Mouse (Mus musculus) G1E (cell line): ENCODE results near the gene 4930415O20Rik. TPM values are rescaled to one million over a fixed set of nuclear protein-coding genes. Genes with fewer than 3 reads are reported as not detected.

ENCODE experiments used
- ATAC-seq: 2 replicates; pipeline ENCODE4 v1.8.0; 2016; ENCODE audit warnings: mild to moderate bottlenecking; ENCODE audit not compliant: insufficient number of reproducible peaks, poor library complexity, low FRiP score, severe bottlenecking; ENCODE audit errors: extremely low read depth
- DNase-seq: peaks from one replicate; pipeline ENCODE4 v3.0.0; 2012; ENCODE audit warnings: low spot score
- H3K27me3 ChIP-seq: 2 replicates; pipeline ENCODE4 v1.6.1; 2012; ENCODE audit warnings: mild to moderate bottlenecking, low read length, inconsistent platforms; ENCODE audit not compliant: insufficient read depth
- H3K36me3 ChIP-seq: replicated peaks from 2 replicates; pipeline ENCODE3; 2012; ENCODE audit warnings: mild to moderate bottlenecking, inconsistent platforms
- H3K4me1 ChIP-seq: 2 replicates; pipeline ENCODE4 v1.6.1; 2012; ENCODE audit warnings: low read depth, low read length, inconsistent platforms, mixed read lengths; ENCODE audit not compliant: insufficient read depth
- H3K4me3 ChIP-seq: 2 replicates; pipeline ENCODE4 v1.5.1; 2012; ENCODE audit warnings: low read depth, mild to moderate bottlenecking, inconsistent platforms, low read length, moderate library complexity, mixed read lengths
- H3K9me3 ChIP-seq: replicated peaks from 2 replicates; pipeline ENCODE4 v1.6.1; 2012; ENCODE audit warnings: inconsistent platforms
- CTCF ChIP-seq: IDR thresholded peaks from 2 replicates; pipeline ENCODE4 v1.5.1; 2012; ENCODE audit warnings: low read depth, low read length, inconsistent platforms, mixed read lengths
- GATA1 ChIP-seq: IDR thresholded peaks from 2 replicates; pipeline ENCODE4 v1.6.1; 2012; ENCODE audit warnings: borderline replicate concordance, low read length, inconsistent platforms, mixed read lengths
- GATA2 ChIP-seq: IDR thresholded peaks from 2 replicates; pipeline ENCODE4 v1.6.1; 2012; ENCODE audit warnings: low read depth, low read length, inconsistent platforms, borderline replicate concordance
- POLR2AphosphoS5 ChIP-seq: IDR thresholded peaks from 2 replicates; pipeline ENCODE4 v1.6.1; 2012; ENCODE audit warnings: low read depth, low read length, inconsistent platforms; ENCODE audit not compliant: insufficient replicate concordance
- TAL1 ChIP-seq: conservative IDR thresholded peaks from 2 replicates; pipeline ENCODE4 v1.6.1; 2012; ENCODE audit warnings: low read depth, low read length, inconsistent platforms, mixed read lengths
- polyA plus RNA-seq: library from polyadenylated mRNA; stranded (reverse); fragments of >175 nt; gene quantifications from 2 replicates; pipeline ENCODE4 v1.2.3, GENCODE M21; 2012
- total RNA-seq, 2 experiments: library from RNA; stranded (forward) in 1 of 2; stranded (reverse) in 1 of 2; fragments of 200-1000 nt in 1 of 2; fragments of >200 nt in 1 of 2; fragmentation: Nextera tagmentation in 1 of 2; gene quantifications; 2 replicates each; pipeline ENCODE4 v1.2.3; 2014 to 2017

4930415O20Rik gene
- total and polyA plus RNA-seq, 3 experiments = not detected

GRCm38 (mm10) chr15:98543341-98543740, 27.5 kb upstream of the 4930415O20Rik start:
- DNase-seq (no peak), ATAC-seq (no peak)
- Histone ChIP-seq H3K4me3 (no peak overlapping the region), H3K36me3 (peaks cover 97% of the 10 kb centered on the region), H3K4me1 (peaks cover 30% of the 10 kb centered on the region), H3K27me3 (no peaks in the 10 kb centered on the region), H3K9me3 (no peaks in the 10 kb centered on the region)
- TF ChIP-seq POLR2AphosphoS5 (no peak), GATA1 (no peak), CTCF (no peak), GATA2 (no peak), TAL1 (no peak)

GRCm38 (mm10) chr15:98545151-98545550, 25.7 kb upstream of the 4930415O20Rik start:
- Histone ChIP-seq H3K36me3 (peaks cover 96% of the 10 kb centered on the region), H3K4me1 (peaks cover 30% of the 10 kb centered on the region), H3K27me3 (no peaks in the 10 kb centered on the region), H3K4me3 (no peak overlapping the region), H3K9me3 (no peaks in the 10 kb centered on the region)
- no peak for ATAC-seq
- TF ChIP-seq POLR2AphosphoS5 (no peak), GATA2 (no peak), TAL1 (no peak), CTCF (no peak), GATA1 (no peak)
- no peak for DNase-seq

DNA sequence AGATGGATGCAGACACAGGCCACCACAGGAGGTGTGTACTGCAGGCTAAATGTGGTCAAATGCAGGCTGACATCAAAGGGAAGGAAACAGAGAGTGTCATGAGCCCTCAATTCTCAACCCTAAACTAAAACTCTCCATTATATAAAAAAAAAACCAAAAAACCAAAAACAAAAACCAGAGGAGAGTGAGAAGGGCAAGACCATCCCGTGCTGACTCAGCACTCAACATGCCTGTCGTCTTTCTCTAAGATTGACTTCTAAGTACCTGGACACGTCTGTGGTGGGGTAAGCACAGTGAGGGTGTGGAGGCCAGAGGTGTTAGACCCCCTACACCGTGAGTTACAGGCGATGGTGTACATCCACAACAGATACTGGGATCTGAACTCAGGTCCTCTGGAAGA, 24.0 kb upstream of the 4930415O20Rik start:
- H3K9me3 ChIP-seq = no peaks in the 10 kb centered on the region
- peaks cover 25% of the 10 kb centered on the region for H3K4me1 ChIP-seq
- DNase-seq (no peak), ATAC-seq (no peak)
- peaks cover 96% of the 10 kb centered on the region for H3K36me3 ChIP-seq
- no peak overlapping the region for H3K4me3 ChIP-seq
- TF ChIP-seq CTCF = no peak
- no peak for TF ChIP-seq TAL1
- no peak for TF ChIP-seq POLR2AphosphoS5
- no peak for TF ChIP-seq GATA2
- no peak for TF ChIP-seq GATA1
- no peaks in the 10 kb centered on the region for H3K27me3 ChIP-seq

DNA sequence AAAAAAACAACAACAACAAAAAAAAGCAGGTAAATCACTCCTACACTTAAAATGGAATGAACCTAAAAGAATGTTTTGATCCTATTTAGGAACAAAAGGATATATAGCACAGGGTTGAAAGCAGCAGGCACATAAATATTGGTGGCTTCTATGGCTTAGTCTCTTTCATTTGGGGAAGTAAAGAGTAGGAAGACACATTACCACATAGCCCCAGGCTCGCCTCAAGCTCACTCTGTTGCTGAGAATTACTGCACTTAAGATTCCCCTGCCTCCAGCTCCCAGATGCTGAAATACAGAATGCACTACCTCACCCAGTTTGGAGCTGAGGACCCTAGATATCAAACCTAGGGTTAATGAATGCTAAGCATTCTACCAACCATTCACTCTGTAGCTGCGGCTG, 18.0 kb upstream of the 4930415O20Rik start:
- H3K4me3 ChIP-seq = no peak overlapping the region
- peaks cover 5% of the 10 kb centered on the region for H3K4me1 ChIP-seq
- DNase-seq (no peak), ATAC-seq (no peak)
- no peak for TF ChIP-seq TAL1
- TF ChIP-seq GATA1 = no peak
- TF ChIP-seq GATA2 = no peak
- TF ChIP-seq POLR2AphosphoS5 = no peak
- TF ChIP-seq CTCF = no peak
- H3K36me3 ChIP-seq = peaks cover 91% of the 10 kb centered on the region
- no peaks in the 10 kb centered on the region for H3K27me3 ChIP-seq
- no peaks in the 10 kb centered on the region for H3K9me3 ChIP-seq

DNA sequence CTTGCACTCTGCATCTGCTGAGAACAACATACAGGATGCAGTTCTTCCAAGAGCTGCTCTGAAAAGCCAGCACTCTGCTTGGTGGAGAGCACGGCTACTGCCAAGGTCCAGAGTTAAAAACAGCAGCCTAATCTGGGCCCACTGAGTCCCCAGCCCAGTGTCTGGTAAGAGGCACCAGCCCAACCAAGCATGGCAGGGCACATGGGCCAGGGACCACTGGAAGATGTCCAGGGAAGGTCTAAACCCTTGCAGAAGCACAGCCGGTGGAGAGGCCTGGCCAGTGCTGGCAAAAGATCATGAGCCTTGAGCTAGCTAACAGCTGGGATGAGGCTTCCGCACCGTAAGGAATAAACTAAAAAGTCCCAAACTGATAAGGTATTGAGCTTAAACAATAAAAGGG, 14.9 kb upstream of the 4930415O20Rik start:
- Histone ChIP-seq H3K9me3 (no peaks in the 10 kb centered on the region), H3K36me3 (peaks cover 90% of the 10 kb centered on the region), H3K4me1 (peaks cover 9% of the 10 kb centered on the region), H3K27me3 (no peaks in the 10 kb centered on the region), H3K4me3 (no peak overlapping the region)
- no peak for DNase-seq
- TF ChIP-seq GATA2 = no peak
- no peak for TF ChIP-seq POLR2AphosphoS5
- TF ChIP-seq GATA1 = no peak
- no peak for TF ChIP-seq CTCF
- no peak for TF ChIP-seq TAL1
- no peak for ATAC-seq

DNA sequence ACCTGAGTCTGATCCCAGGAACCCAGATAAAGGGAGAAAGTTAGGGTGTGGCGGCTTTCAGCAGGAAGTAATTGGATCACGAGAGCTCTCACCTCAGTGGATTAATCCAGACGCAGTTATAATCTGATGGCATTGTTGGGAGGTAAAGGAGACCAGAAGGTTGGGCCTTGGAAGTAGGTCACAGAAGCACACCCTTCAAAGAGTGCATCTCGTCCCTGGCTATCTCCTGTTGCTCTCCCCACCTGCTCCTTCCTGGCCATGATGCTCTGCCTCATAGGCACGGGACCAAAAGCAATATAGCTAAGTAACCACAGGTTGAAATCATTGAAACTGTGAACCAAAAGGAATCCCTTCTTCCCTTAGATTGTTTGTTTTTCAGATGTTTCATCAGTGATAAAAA, 13.6 kb upstream of the 4930415O20Rik start:
- no peaks in the 10 kb centered on the region for H3K27me3 ChIP-seq
- no peaks in the 10 kb centered on the region for H3K9me3 ChIP-seq
- peaks cover 87% of the 10 kb centered on the region for H3K36me3 ChIP-seq
- TF ChIP-seq POLR2AphosphoS5 (no peak), CTCF (no peak)
- DNase-seq (no peak), ATAC-seq (no peak)
- H3K4me3 ChIP-seq = no peak overlapping the region
- peaks cover 16% of the 10 kb centered on the region for H3K4me1 ChIP-seq

- H3K4me3 ChIP-seq = peak overlapping the region; percentile 98
- ATAC-seq (no peak), DNase-seq (no peak)
- H3K27me3 ChIP-seq = no peaks in the 10 kb centered on the region
- peaks cover 36% of the 10 kb centered on the region for H3K4me1 ChIP-seq
- H3K36me3 ChIP-seq = peaks cover 50% of the 10 kb centered on the region
- no peak for TF ChIP-seq GATA2
- TF ChIP-seq TAL1 = no peak
- no peak for TF ChIP-seq GATA1
- TF ChIP-seq CTCF = no peak
- no peak for TF ChIP-seq POLR2AphosphoS5
- no peaks in the 10 kb centered on the region for H3K9me3 ChIP-seq
Observed at GRCm38 (mm10) chr15:98566973-98567277, 3.9 kb upstream of the 4930415O20Rik start.
